Mouse (Mus musculus) large intestine, adult 2 months (tissue): ENCODE data around the gene Cyp2c39. TPM values are rescaled to one million over a fixed set of nuclear protein-coding genes. Genes with fewer than 3 reads are reported as not detected.
"Not testable (repeated sequence)": the region's sequence is repeated elsewhere in the genome, so short reads cannot be mapped to it uniquely, and the experiment has no call there.

Experiments used
- DNase-seq: peaks from one replicate; pipeline ENCODE4 v3.0.0-alpha.2; 2012; ENCODE audit warnings: low read depth, low spot score
- WGBS: fragments of 180-500 bp; shearing (Covaris S2); methylation state at CpG from one replicate; pipeline ENCODE4 v1.1.7; 2018; 5-methylcytosine and 5-hydroxymethylcytosine counted together
- polyA plus RNA-seq: library from polyadenylated mRNA; depleted of rRNA; stranded (reverse); fragments of >200 nt; gene quantifications from 2 replicates; pipeline ENCODE4 v1.2.3, GENCODE M21; 2012; rRNA removed

Gene Cyp2c39
- not detected in 2 replicates for polyA plus RNA-seq

DNA sequence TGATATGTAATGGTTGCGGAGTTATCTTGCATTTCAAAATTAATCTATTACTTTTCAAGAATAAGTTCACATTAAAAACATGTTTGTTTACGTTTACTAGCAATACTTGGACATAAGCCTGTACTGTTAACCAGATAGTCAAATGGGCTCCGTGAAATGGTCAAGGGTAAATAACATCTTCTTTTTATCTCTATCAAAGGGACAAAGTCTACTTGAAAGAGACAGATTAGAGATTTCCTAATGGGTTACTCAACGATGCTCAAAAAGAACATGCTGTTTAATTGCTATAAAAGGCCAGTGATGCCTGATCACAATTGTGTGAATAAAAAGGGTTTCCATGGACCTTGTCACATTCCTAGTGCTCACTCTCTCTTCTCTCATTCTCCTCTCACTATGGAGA, at the start of gene Cyp2c39:
Gene Cyp2c39 (plus strand): TSS at position 329 of the 400 bp plus-strand sequence.
- WGBS, result 74% methylated on average over 4 of the region's 4 CpGs
- no peak for DNase-seq

DNA sequence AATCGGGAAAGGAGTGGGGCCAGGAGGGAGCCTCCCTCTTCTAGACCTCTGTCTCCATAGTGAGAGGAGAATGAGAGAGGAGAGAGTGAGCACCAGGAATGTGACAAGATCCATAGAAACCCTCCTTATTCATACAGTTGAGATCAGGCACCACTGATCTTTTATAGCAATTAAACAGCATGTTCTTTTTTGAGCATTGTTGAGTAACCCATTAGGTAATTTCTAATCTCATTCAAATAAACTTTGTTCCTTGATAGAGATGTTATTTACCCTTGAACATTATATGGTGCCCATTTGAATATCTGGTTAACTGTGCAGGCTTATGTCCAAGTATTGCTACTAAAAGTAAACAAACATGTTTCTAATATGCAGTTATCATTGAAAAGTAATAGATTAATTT, 47.7 kb upstream of the Cyp2c39 start, which contains the start of gene Cyp2c38:
Gene Cyp2c38 (minus strand): TSS at position 135 of the 400 bp plus-strand sequence.
- WGBS, result 68% methylated on average over 1 of the region's 1 CpGs
- DNase-seq, result no peak

DNA sequence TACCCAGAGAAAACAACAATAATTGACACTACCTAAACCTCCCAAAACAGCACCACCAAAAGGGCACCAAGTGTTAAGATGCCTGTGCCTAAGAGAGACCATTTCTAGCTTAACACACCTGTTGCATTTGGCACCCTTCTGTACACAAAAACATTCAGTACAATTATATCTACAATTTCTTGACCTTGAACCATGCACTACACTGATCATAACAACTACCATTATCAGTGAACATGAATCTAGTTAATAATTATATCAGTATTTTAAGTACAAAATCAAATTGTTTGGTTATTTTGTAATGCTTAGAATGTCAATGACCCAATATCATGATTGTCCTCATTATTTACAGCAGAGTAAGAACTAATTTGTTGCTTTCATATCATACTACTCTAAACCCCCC, 46.7 kb upstream of the Cyp2c39 start:
- no peak for DNase-seq

DNA sequence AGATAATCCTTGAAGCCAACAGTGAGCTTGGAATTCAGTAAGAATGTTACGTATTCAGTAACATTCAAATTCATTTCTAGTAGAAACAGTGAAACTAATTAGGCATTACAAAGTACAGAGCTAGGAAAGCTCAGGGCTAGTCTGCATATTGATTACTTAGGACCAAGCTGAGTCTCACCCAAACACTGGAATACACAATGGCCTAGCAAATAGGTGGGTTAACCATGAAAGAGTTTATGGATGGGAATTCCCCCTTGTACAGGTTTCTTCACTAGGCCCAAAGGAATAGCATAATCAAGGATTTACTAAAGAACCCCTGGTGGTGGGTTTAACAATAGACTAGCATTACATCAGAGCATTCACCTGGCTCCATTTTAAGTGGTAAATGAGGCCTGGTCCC, 26.7 kb upstream of the Cyp2c39 start:
- DNase-seq, result not testable (repeated sequence)
- WGBS, result 93% methylated on average over 1 of the region's 1 CpGs

DNA sequence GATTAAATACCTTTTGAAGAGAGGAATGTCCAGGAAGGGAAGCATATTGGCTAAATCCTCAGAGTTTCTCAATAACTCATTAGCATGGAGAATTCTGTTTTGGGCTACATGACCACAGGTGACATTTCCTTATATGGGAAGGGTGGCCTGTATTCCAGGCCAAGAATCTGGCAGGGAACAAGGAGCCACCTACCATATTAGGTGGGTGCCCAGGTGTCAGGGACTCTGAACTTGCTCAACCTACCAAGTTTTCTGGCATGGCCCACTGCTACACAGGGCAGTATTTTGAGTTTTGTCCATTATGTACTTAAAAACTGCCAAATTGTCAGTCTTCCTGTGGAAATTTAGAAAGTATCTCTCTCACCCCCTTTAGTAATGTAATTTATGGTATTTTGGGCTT, 4.3 kb upstream of the Cyp2c39 start:
- no peak for DNase-seq

DNA sequence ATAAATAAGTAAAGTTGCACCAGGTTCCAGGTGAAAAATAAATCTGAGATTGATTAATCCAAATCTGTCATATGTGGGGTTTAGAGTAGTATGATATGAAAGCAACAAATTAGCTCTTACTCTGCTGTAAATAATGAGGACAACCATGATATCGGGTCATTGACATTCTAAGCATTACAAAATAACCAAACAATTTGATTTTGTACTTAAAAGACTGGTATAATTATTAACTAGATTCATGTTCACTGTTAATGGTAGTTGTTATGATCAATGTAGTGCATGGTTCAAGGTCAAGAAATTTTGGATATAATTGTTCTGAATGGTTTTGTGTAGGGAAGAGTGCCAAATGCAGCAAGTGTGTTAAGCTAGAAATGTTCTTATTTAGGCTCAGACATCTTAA, 1.1 kb upstream of the Cyp2c39 start:
- WGBS, result 70% methylated on average over 1 of the region's 1 CpGs
- no peak for DNase-seq

Other genes with a start within 250 kb of the Cyp2c39 start
- 0.05 TPM in 1 of 2 replicates, not detected in the other for gene Cyp2c29, start 241.5 kb upstream of the Cyp2c39 start, polyA plus RNA-seq
- gene Cyp2c38, start 47.8 kb upstream of the Cyp2c39 start, polyA plus RNA-seq, result not detected in 2 replicates
- gene Cyp2c67, start 138.2 kb downstream of the Cyp2c39 start, polyA plus RNA-seq, result 0.07 and 0.18 TPM in 2 replicates
- 9.7 and 30.4 TPM in 2 replicates for gene Cyp2c68, start 230.2 kb downstream of the Cyp2c39 start, polyA plus RNA-seq